Mouse (Mus musculus): ENCODE data around the gene Apbb2. TPM values are rescaled to one million over a fixed set of nuclear protein-coding genes. Genes with fewer than 3 reads are reported as not detected.

Gene Apbb2
- polyA plus RNA-seq, 1 experiment: 0.34 TPM

GRCm38 (mm10) chr5:66604423-66604822 is 14.2 kb downstream of the Apbb2 start:
- Histone ChIP-seq H3K4me3 (replicated peaks) (no peak overlapping the region), H3K4me1 (no peaks in the 10 kb centered on the region), H3K9me3 (no peaks in the 10 kb centered on the region), H3K27me3 (replicated peaks) (peaks cover 8% of the 10 kb centered on the region), H3K36me3 (replicated peaks; ENCODE audit: low read length) (no peaks in the 10 kb centered on the region)
- TF ChIP-seq FLI1 (IDR thresholded peaks at IDR 0.05; ENCODE audit: low read length): no peak
- TF ChIP-seq GATA1 (IDR thresholded peaks at IDR 0.05; ENCODE audit: borderline replicate concordance, low read length): no peak

GRCm38 (mm10) chr5:66603746-66604145 is 14.8 kb downstream of the Apbb2 start:
- Histone ChIP-seq H3K27me3 (replicated peaks) (peaks cover 6% of the 10 kb centered on the region), H3K4me3 (replicated peaks) (no peak overlapping the region), H3K4me1 (no peaks in the 10 kb centered on the region), H3K9me3 (no peaks in the 10 kb centered on the region), H3K36me3 (replicated peaks; ENCODE audit: low read length) (no peaks in the 10 kb centered on the region)
- TF ChIP-seq FLI1 (IDR thresholded peaks at IDR 0.05; ENCODE audit: low read length) (no peak), GATA1 (IDR thresholded peaks at IDR 0.05; ENCODE audit: borderline replicate concordance, low read length) (no peak)

GRCm38 (mm10) chr5:66603223-66603622 is 15.4 kb downstream of the Apbb2 start:
- Histone ChIP-seq H3K9me3 (no peaks in the 10 kb centered on the region), H3K4me3 (replicated peaks) (no peak overlapping the region)
- TF ChIP-seq GATA1 (IDR thresholded peaks at IDR 0.05; ENCODE audit: borderline replicate concordance, low read length) (no peak), FLI1 (IDR thresholded peaks at IDR 0.05; ENCODE audit: low read length) (no peak)

GRCm38 (mm10) chr5:66602287-66602820 is 16.2 kb downstream of the Apbb2 start:
- Histone ChIP-seq H3K9me3 (no peaks in the 10 kb centered on the region), H3K4me3 (replicated peaks) (no peak overlapping the region), H3K36me3 (replicated peaks; ENCODE audit: low read length) (no peaks in the 10 kb centered on the region), H3K27me3 (replicated peaks) (peaks cover 4% of the 10 kb centered on the region), H3K4me1 (no peaks in the 10 kb centered on the region)
- TF ChIP-seq GATA1 (IDR thresholded peaks at IDR 0.05; ENCODE audit: borderline replicate concordance, low read length): no peak
- no peak for TF ChIP-seq FLI1 (IDR thresholded peaks at IDR 0.05; ENCODE audit: low read length)

More at GRCm38 (mm10) chr5:66603223-66603622, 15.4 kb downstream of the Apbb2 start:
- Histone ChIP-seq H3K27me3 (replicated peaks) (peaks cover 6% of the 10 kb centered on the region), H3K4me1 (no peaks in the 10 kb centered on the region), H3K36me3 (replicated peaks; ENCODE audit: low read length) (no peaks in the 10 kb centered on the region)

GRCm38 (mm10) chr5:66600415-66600814 is 18.2 kb downstream of the Apbb2 start:
- no peak overlapping the region for H3K4me3 ChIP-seq (replicated peaks)
- no peaks in the 10 kb centered on the region for H3K4me1 ChIP-seq
- peaks cover 4% of the 10 kb centered on the region for H3K27me3 ChIP-seq (replicated peaks)
- no peaks in the 10 kb centered on the region for H3K36me3 ChIP-seq (replicated peaks; ENCODE audit: low read length)
- no peaks in the 10 kb centered on the region for H3K9me3 ChIP-seq
- no peak for TF ChIP-seq FLI1 (IDR thresholded peaks at IDR 0.05; ENCODE audit: low read length)
- no peak for TF ChIP-seq GATA1 (IDR thresholded peaks at IDR 0.05; ENCODE audit: borderline replicate concordance, low read length)

GRCm38 (mm10) chr5:66599888-66600287 is 18.7 kb downstream of the Apbb2 start:
- Histone ChIP-seq H3K27me3 (replicated peaks) (peaks cover 4% of the 10 kb centered on the region), H3K4me1 (no peaks in the 10 kb centered on the region), H3K36me3 (replicated peaks; ENCODE audit: low read length) (no peaks in the 10 kb centered on the region), H3K4me3 (replicated peaks) (no peak overlapping the region), H3K9me3 (no peaks in the 10 kb centered on the region)
- TF ChIP-seq GATA1 (IDR thresholded peaks at IDR 0.05; ENCODE audit: borderline replicate concordance, low read length) (no peak), FLI1 (IDR thresholded peaks at IDR 0.05; ENCODE audit: low read length) (no peak)

GRCm38 (mm10) chr5:66596296-66596695 is 22.3 kb downstream of the Apbb2 start:
- Histone ChIP-seq H3K9me3 (peaks cover 5% of the 10 kb centered on the region; the same call in 1 of the 2 replicates), H3K4me3 (replicated peaks) (no peak overlapping the region), H3K27me3 (replicated peaks) (no peaks in the 10 kb centered on the region), H3K4me1 (no peaks in the 10 kb centered on the region), H3K36me3 (replicated peaks; ENCODE audit: low read length) (no peaks in the 10 kb centered on the region)
- TF ChIP-seq GATA1 (IDR thresholded peaks at IDR 0.05; ENCODE audit: borderline replicate concordance, low read length) (no peak), FLI1 (IDR thresholded peaks at IDR 0.05; ENCODE audit: low read length) (no peak)

GRCm38 (mm10) chr5:66594881-66595280 is 23.7 kb downstream of the Apbb2 start:
- Histone ChIP-seq H3K4me1 (no peaks in the 10 kb centered on the region), H3K9me3 (peaks cover 5% of the 10 kb centered on the region; the same call in 1 of the 2 replicates), H3K27me3 (replicated peaks) (no peaks in the 10 kb centered on the region), H3K4me3 (replicated peaks) (no peak overlapping the region), H3K36me3 (replicated peaks; ENCODE audit: low read length) (no peaks in the 10 kb centered on the region)
- TF ChIP-seq GATA1 (IDR thresholded peaks at IDR 0.05; ENCODE audit: borderline replicate concordance, low read length): no peak
- TF ChIP-seq FLI1 (IDR thresholded peaks at IDR 0.05; ENCODE audit: low read length): no peak

GRCm38 (mm10) chr5:66586236-66586745 is 32.3 kb downstream of the Apbb2 start:
- no peaks in the 10 kb centered on the region for H3K4me1 ChIP-seq
- H3K4me3 ChIP-seq (replicated peaks): no peak overlapping the region
- peaks cover 19% of the 10 kb centered on the region for H3K9me3 ChIP-seq
- H3K27me3 ChIP-seq (replicated peaks): no peaks in the 10 kb centered on the region
- H3K36me3 ChIP-seq (replicated peaks; ENCODE audit: low read length): no peaks in the 10 kb centered on the region
- TF ChIP-seq GATA1 (IDR thresholded peaks at IDR 0.05; ENCODE audit: borderline replicate concordance, low read length): no peak
- TF ChIP-seq FLI1 (IDR thresholded peaks at IDR 0.05; ENCODE audit: low read length): no peak

- H3K4me1 ChIP-seq: no peaks in the 10 kb centered on the region
- H3K9me3 ChIP-seq: peaks cover 15% of the 10 kb centered on the region
- TF ChIP-seq FLI1 (IDR thresholded peaks at IDR 0.05; ENCODE audit: low read length) (no peak), GATA1 (IDR thresholded peaks at IDR 0.05; ENCODE audit: borderline replicate concordance, low read length) (no peak)
- H3K27me3 ChIP-seq (replicated peaks): no peaks in the 10 kb centered on the region
- no peaks in the 10 kb centered on the region for H3K36me3 ChIP-seq (replicated peaks; ENCODE audit: low read length)
- no peak overlapping the region for H3K4me3 ChIP-seq (replicated peaks)
Measured at GRCm38 (mm10) chr5:66583019-66583406, 35.6 kb downstream of the Apbb2 start.
